Mouse (Mus musculus) lung, embryonic 14.5 days (tissue): ENCODE measurements at regions not wholly inside any gene's neighbourhood (a gene's known extent, or its start where the extent isn't known, plus 50 kb on each side); places are given as distances from the start of the nearest gene placed in this dataset.

Experiments
- ATAC-seq: fragments of 200-750 bp; cut with Nextera tagmentation; 2 replicates; pipeline ENCODE4 v1.8.0; 2017; ENCODE audit warnings: mild to moderate bottlenecking, moderate TSS enrichment, moderate library complexity; ENCODE audit not compliant: insufficient read depth
- DNase-seq: peaks from one replicate; pipeline ENCODE4 v3.0.0-alpha.2; 2015
- H3K27ac ChIP-seq: fragments of 300-500 bp; sonication (generic); 2 replicates; pipeline ENCODE4 v1.5.1; 2014; ENCODE audit warnings: low read depth, mild to moderate bottlenecking, moderate library complexity
- H3K27me3 ChIP-seq: fragments of 300-500 bp; sonication (generic); 2 replicates; pipeline ENCODE4 v1.6.1; 2014; ENCODE audit warnings: low read length, control low read depth; ENCODE audit not compliant: insufficient read depth
- H3K36me3 ChIP-seq: fragments of 300-500 bp; sonication (generic); 2 replicates; pipeline ENCODE4 v1.6.1; 2014; ENCODE audit warnings: control low read depth; ENCODE audit not compliant: insufficient read depth
- H3K4me1 ChIP-seq: fragments of 300-500 bp; sonication (generic); 2 replicates; pipeline ENCODE4 v1.6.1; 2014; ENCODE audit warnings: antibody characterized with exemption, control low read depth; ENCODE audit not compliant: insufficient read depth
- H3K4me2 ChIP-seq: fragments of 300-500 bp; sonication (generic); 2 replicates; pipeline ENCODE4 v1.6.1; 2014; ENCODE audit warnings: mild to moderate bottlenecking
- H3K4me3 ChIP-seq: fragments of 300-500 bp; sonication (generic); 2 replicates; pipeline ENCODE4 v1.5.1; 2014; ENCODE audit warnings: low read depth, low read length
- H3K9ac ChIP-seq: fragments of 300-500 bp; sonication (generic); 2 replicates; pipeline ENCODE4 v1.6.1; 2014
- H3K9me3 ChIP-seq: fragments of 300-500 bp; sonication (generic); 2 replicates; pipeline ENCODE4 v1.6.1; 2016; ENCODE audit warnings: low read depth, low read length, control low read depth
- CTCF ChIP-seq: IDR thresholded peaks from 2 replicates; pipeline ENCODE4 v1.5.1; 2016; ENCODE audit warnings: antibody characterized with exemption, low read depth
- WGBS: fragments of 180-500 bp; shearing (Covaris S2); extraction: QIAGEN DNeasy Blood & Tissue Kit; methylation state at CpG from one replicate; pipeline ENCODE4 v1.1.7; 2014; 5-methylcytosine and 5-hydroxymethylcytosine counted together

GRCm38 (mm10) chr13:63969907-63970306 is 119.1 kb downstream of the Hsd17b3 start:
- no peak overlapping the region for H3K4me2 ChIP-seq
- DNase-seq (no peak), ATAC-seq (no peak)
- no peaks in the 10 kb centered on the region for H3K27me3 ChIP-seq
- TF ChIP-seq CTCF: no peak
- H3K9me3 ChIP-seq: no peaks in the 10 kb centered on the region
- H3K36me3 ChIP-seq: no peaks in the 10 kb centered on the region
- H3K4me3 ChIP-seq: no peak overlapping the region
- no peak overlapping the region for H3K27ac ChIP-seq
- 45% methylated on average over 2 of the region's 2 CpGs for WGBS
- H3K4me1 ChIP-seq: peaks cover 3% of the 10 kb centered on the region; the same call in 1 of the 2 replicates
- H3K9ac ChIP-seq: no peak overlapping the region

GRCm38 (mm10) chr13:63968623-63969022 is 120.4 kb downstream of the Hsd17b3 start:
- Histone ChIP-seq H3K9me3 (no peaks in the 10 kb centered on the region), H3K4me1 (peaks cover 3% of the 10 kb centered on the region; the same call in 1 of the 2 replicates), H3K27ac (no peak overlapping the region), H3K4me3 (no peak overlapping the region), H3K4me2 (no peak overlapping the region), H3K27me3 (no peaks in the 10 kb centered on the region), H3K36me3 (no peaks in the 10 kb centered on the region), H3K9ac (no peak overlapping the region)
- WGBS: 82% methylated on average over 3 of the region's 3 CpGs
- DNase-seq (no peak), ATAC-seq (no peak)
- no peak for TF ChIP-seq CTCF

GRCm38 (mm10) chr13:63957098-63957497 is 131.9 kb downstream of the Hsd17b3 start:
- no peak overlapping the region for H3K4me2 ChIP-seq
- H3K4me1 ChIP-seq: 0 out of 2 replicates have a peak, but pooled peaks cover 7% of the 10 kb centered on the region
- H3K9ac ChIP-seq: no peak overlapping the region
- no peaks in the 10 kb centered on the region for H3K36me3 ChIP-seq
- H3K27me3 ChIP-seq: no peaks in the 10 kb centered on the region
- TF ChIP-seq CTCF: no peak
- no peak overlapping the region for H3K4me3 ChIP-seq
- DNase-seq (peak; percentile 70), ATAC-seq (peak; percentile 65)
- 13% methylated on average over 5 of the region's 5 CpGs for WGBS
- H3K9me3 ChIP-seq: peaks cover 4% of the 10 kb centered on the region; the same call in 1 of the 2 replicates
- H3K27ac ChIP-seq: peak overlapping the region; percentile 36; the same call in 1 of the 2 replicates

- peaks cover 4% of the 10 kb centered on the region; the same call in 1 of the 2 replicates for H3K9me3 ChIP-seq
- H3K36me3 ChIP-seq: no peaks in the 10 kb centered on the region
- ATAC-seq: no peak
- H3K27me3 ChIP-seq: no peaks in the 10 kb centered on the region
- 73% methylated on average over 2 of the region's 2 CpGs for WGBS
- H3K9ac ChIP-seq: no peak overlapping the region
- DNase-seq: no peak
- peaks cover 19% of the 10 kb centered on the region for H3K4me1 ChIP-seq
- no peak overlapping the region for H3K4me2 ChIP-seq
- no peak for TF ChIP-seq CTCF
- no peak overlapping the region for H3K4me3 ChIP-seq
- no peak overlapping the region for H3K27ac ChIP-seq
Measured at GRCm38 (mm10) chr13:63954305-63954704, 134.7 kb downstream of the Hsd17b3 start.

GRCm38 (mm10) chr13:63951922-63952734 is 136.9 kb downstream of the Hsd17b3 start:
- Histone ChIP-seq H3K9ac (no peak overlapping the region), H3K36me3 (no peaks in the 10 kb centered on the region), H3K9me3 (no peaks in the 10 kb centered on the region), H3K27ac (peak overlapping the region; percentile 80), H3K4me1 (peaks cover 17% of the 10 kb centered on the region), H3K27me3 (no peaks in the 10 kb centered on the region), H3K4me2 (no peak overlapping the region), H3K4me3 (no peak overlapping the region)
- ATAC-seq (peak; percentile 82), DNase-seq (peak; percentile 76)
- no peak for TF ChIP-seq CTCF
- 32% methylated on average over 9 of the region's 9 CpGs for whole genome bisulfite sequencing

GRCm38 (mm10) chr13:63951136-63951535 is 136.1 kb downstream of the Ercc6l2 start:
- no peak overlapping the region for H3K4me2 ChIP-seq
- peak; percentile 71 for ATAC-seq
- 42% methylated on average over 8 of the region's 8 CpGs for WGBS

More at GRCm38 (mm10) chr13:63951136-63951535, 136.1 kb downstream of the Ercc6l2 start:
- peak; percentile 69 for DNase-seq
- no peak overlapping the region for H3K9ac ChIP-seq
- H3K9me3 ChIP-seq: no peaks in the 10 kb centered on the region
- no peak overlapping the region for H3K4me3 ChIP-seq
- H3K27ac ChIP-seq: peak overlapping the region; percentile 80
- H3K27me3 ChIP-seq: no peaks in the 10 kb centered on the region
- no peaks in the 10 kb centered on the region for H3K36me3 ChIP-seq
- peaks cover 12% of the 10 kb centered on the region for H3K4me1 ChIP-seq
- TF ChIP-seq CTCF: no peak
